ENCODE assay signal across 13 mouse cellular contexts in the genomic region with DNA sequence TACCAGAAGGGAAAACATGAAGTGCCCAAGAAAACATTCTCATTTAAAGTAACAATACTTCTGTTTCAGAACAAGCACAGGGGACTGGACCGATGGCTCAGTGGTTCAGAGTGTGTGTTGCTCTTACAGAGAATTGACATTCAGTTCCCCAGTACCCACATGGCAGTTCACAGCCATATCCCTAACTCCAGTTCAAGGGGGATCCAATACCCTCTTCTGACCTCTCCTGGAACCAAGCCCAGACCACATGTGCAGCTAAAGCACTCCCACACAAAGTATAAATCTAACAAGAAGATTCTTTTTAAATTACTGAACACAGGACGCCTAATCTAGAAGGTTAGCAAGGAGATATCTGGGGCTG. TPM values are rescaled to one million over a fixed set of nuclear protein-coding genes. Genes with fewer than 3 reads are reported as not detected.
DNase-seq lines count a peak whose midpoint lies in the region; ATAC-seq and TF ChIP-seq lines count a peak whose summit lies in the region.
"Had no signal": no experiment of that assay in that cellular context is flagged by ENCODE, and none has a peak within 500 bp of the region (broad histone marks: within the 10 kb centered on the region; RNA-seq: fewer than 3 reads in every experiment).

No protein-coding gene starts in this region.

- intact Hi-C loops in heart, postnatal 14 days (cut with DNase I) = loop anchor here (5.0 kb wide), 1 partner anchor 39 kb away; the partner anchor contains the start of gene Srgap1

- peak overlapping the region; percentile 60 for H3K27ac ChIP-seq in heart, embryonic 10.5 days
- peak overlapping the region; percentile 50; the same call in 1 of the 2 replicates for H3K27ac ChIP-seq in kidney, postnatal 0 days
- H3K27ac ChIP-seq in embryonic facial prominence, embryonic 14.5 days (replicated peaks; ENCODE audit: low read depth, low read length) = peak overlapping the region; percentile 31; the same call in 1 of the 2 replicates
- H3K27ac ChIP-seq in liver, embryonic 16.5 days (ENCODE audit: low read length) = 0 out of 2 replicates have a peak overlapping the region, but pooled peaks have one; percentile 30

- 0 out of 2 replicates have a peak, but pooled peaks have one; percentile 21 for ATAC-seq in kidney, postnatal 0 days (replicated peaks; ENCODE audit: low FRiP score, low read depth)
- ATAC-seq in embryonic facial prominence, embryonic 14.5 days (ENCODE audit: low read depth) = peak; percentile 21; the same call in 1 of the 2 replicates
- peak; percentile 22; the same call in 1 of the 2 replicates for ATAC-seq in liver, embryonic 16.5 days (ENCODE audit: low read depth)

- peak overlapping the region; percentile 9; the same call in 1 of the 2 replicates for H3K4me3 ChIP-seq in heart, embryonic 10.5 days
- no peak overlapping the region for H3K4me3 ChIP-seq in kidney, postnatal 0 days (replicated peaks; ENCODE audit: low read depth, low read length)
- H3K4me3 ChIP-seq in embryonic facial prominence, embryonic 14.5 days (ENCODE audit: low read depth, low read length) = no peak overlapping the region
- no peak overlapping the region for H3K4me3 ChIP-seq in liver, embryonic 16.5 days (ENCODE audit: low read depth, low read length)
- H3K4me3 ChIP-seq: erythroblast, embryonic 14.5 days had no signal

- no peaks in the 10 kb centered on the region for H3K9me3 ChIP-seq in heart, embryonic 10.5 days
- no peaks in the 10 kb centered on the region for H3K9me3 ChIP-seq in kidney, postnatal 0 days (replicated peaks; ENCODE audit: low read length)
- no peaks in the 10 kb centered on the region for H3K9me3 ChIP-seq in embryonic facial prominence, embryonic 14.5 days (ENCODE audit: control insufficient read depth, low read length)
- H3K9me3 ChIP-seq in liver, embryonic 16.5 days (replicated peaks; ENCODE audit: control insufficient read depth, low read length) = no peaks in the 10 kb centered on the region

- peaks cover 50% of the 10 kb centered on the region for H3K4me1 ChIP-seq in heart, embryonic 10.5 days
- peaks cover 8% of the 10 kb centered on the region for H3K4me1 ChIP-seq in kidney, postnatal 0 days (replicated peaks; ENCODE audit: insufficient read depth, low read length)
- H3K4me1 ChIP-seq in embryonic facial prominence, embryonic 14.5 days (ENCODE audit: control insufficient read depth, insufficient read depth, low read length) = peaks cover 23% of the 10 kb centered on the region
- peaks cover 5% of the 10 kb centered on the region for H3K4me1 ChIP-seq in liver, embryonic 16.5 days (ENCODE audit: control insufficient read depth, low read depth, low read length)

- no peaks in the 10 kb centered on the region for H3K36me3 ChIP-seq in heart, embryonic 10.5 days
- H3K36me3 ChIP-seq in kidney, postnatal 0 days (ENCODE audit: insufficient read depth, low read length) = no peaks in the 10 kb centered on the region
- no peaks in the 10 kb centered on the region for H3K36me3 ChIP-seq in embryonic facial prominence, embryonic 14.5 days (ENCODE audit: control insufficient read depth, insufficient read depth, low read length)
- no peaks in the 10 kb centered on the region for H3K36me3 ChIP-seq in liver, embryonic 16.5 days (ENCODE audit: control insufficient read depth, insufficient read depth)

- H3K27me3 ChIP-seq in heart, embryonic 10.5 days (ENCODE audit: insufficient read depth, poor library complexity, severe bottlenecking) = no peaks in the 10 kb centered on the region
- H3K27me3 ChIP-seq in kidney, postnatal 0 days (ENCODE audit: insufficient read depth, low read length) = no peaks in the 10 kb centered on the region
- no peaks in the 10 kb centered on the region for H3K27me3 ChIP-seq in embryonic facial prominence, embryonic 14.5 days (replicated peaks; ENCODE audit: control insufficient read depth, insufficient read depth, low read length)
- H3K27me3 ChIP-seq in liver, embryonic 16.5 days (ENCODE audit: control insufficient read depth, insufficient read depth, low read depth, low read length) = no peaks in the 10 kb centered on the region

- no peak for DNase-seq in heart, embryonic 10.5 days (ENCODE audit: low spot score)
- no peak for DNase-seq in heart, postnatal 14 days
- no peak for DNase-seq in kidney, postnatal 0 days (ENCODE audit: low spot score)
- DNase-seq in kidney, adult 18-20 months = no peak
- DNase-seq in embryonic facial prominence, embryonic 14.5 days (ENCODE audit: low spot score) = no peak
- DNase-seq in cerebellum, adult 9-10 months = no peak
- DNase-seq in left cerebral cortex, adult 8-10 months (ENCODE audit: low spot score in 2 of 2) = no peak
- DNase-seq: B cell, adult 2 months; cerebellum, adult 8-10 months; right cerebral cortex, postnatal 14 days; thymus, adult 18-20 months had no signal

- H3K4me2 ChIP-seq in kidney, postnatal 0 days (ENCODE audit: low read length) = no peak overlapping the region
- H3K4me2 ChIP-seq in embryonic facial prominence, embryonic 14.5 days (ENCODE audit: low read depth, low read length) = peak overlapping the region; percentile 25; the same call in 1 of the 2 replicates
- no peak overlapping the region for H3K4me2 ChIP-seq in liver, embryonic 16.5 days (ENCODE audit: low read depth, low read length)

- no peak for TF ChIP-seq CTCF in kidney, postnatal 0 days (IDR thresholded peaks at IDR 0.05; ENCODE audit: low read depth)

- H3K9ac ChIP-seq in kidney, postnatal 0 days (ENCODE audit: low read depth, low read length) = no peak overlapping the region
- no peak overlapping the region for H3K9ac ChIP-seq in embryonic facial prominence, embryonic 14.5 days (ENCODE audit: low read depth, low read length)
- no peak overlapping the region for H3K9ac ChIP-seq in liver, embryonic 16.5 days (ENCODE audit: low read depth, low read length)

- WGBS in heart, embryonic 10.5 days = 55% methylated on average over 2 of the region's 2 CpGs
- WGBS in kidney, postnatal 0 days = 26% methylated on average over 2 of the region's 2 CpGs
- WGBS in embryonic facial prominence, embryonic 14.5 days = 53% methylated on average over 2 of the region's 2 CpGs
- 27% methylated on average over 2 of the region's 2 CpGs for WGBS in liver, embryonic 16.5 days (ENCODE audit: insufficient replicate concordance)

RNA-seq across cellular contexts. Expression of gene Srgap1, which starts 38.8 kb away (rescaled TPM):
- polyA plus RNA-seq in heart, embryonic 10.5 days (2016; fragmentation: Nextera tagmentation; extraction: Ambion mirVana) = 5.5 and 6.8 TPM in 2 replicates
- 1 to 10 TPM; 4.0 to 4.6 TPM for total RNA-seq in heart, postnatal 14 days (2021)
- polyA plus RNA-seq in kidney, postnatal 0 days (2015; fragmentation: Nextera tagmentation; extraction: Ambion mirVana) = 10.2 and 13.1 TPM in 2 replicates
- polyA plus RNA-seq in embryonic facial prominence, embryonic 14.5 days (2014; fragmentation: Nextera tagmentation; extraction: Ambion mirVana) = 10.7 and 11.1 TPM in 2 replicates
- 1.1 TPM in 2 replicates for polyA plus RNA-seq in liver, embryonic 16.5 days (2015; fragmentation: Nextera tagmentation; extraction: Ambion mirVana)
- total RNA-seq in left cerebral cortex, adult 8-10 months (2022) = 10 to 100 TPM; 10.9 to 14.3 (median 13.1) TPM
